Mouse (Mus musculus) yolk sac, embryonic 10.5 days (tissue): Measurements from ENCODE around the gene Aass.

Experiments used
- DNase-seq: peaks from one replicate; pipeline ENCODE4 v3.0.0-alpha.2; 2017; ENCODE audit warnings: low spot score

Gene Aass

GRCm38 (mm10) chr6:23055734-23056133 lies 77.1 kb downstream of the Aass start:
- no peak for DNase-seq

DNA sequence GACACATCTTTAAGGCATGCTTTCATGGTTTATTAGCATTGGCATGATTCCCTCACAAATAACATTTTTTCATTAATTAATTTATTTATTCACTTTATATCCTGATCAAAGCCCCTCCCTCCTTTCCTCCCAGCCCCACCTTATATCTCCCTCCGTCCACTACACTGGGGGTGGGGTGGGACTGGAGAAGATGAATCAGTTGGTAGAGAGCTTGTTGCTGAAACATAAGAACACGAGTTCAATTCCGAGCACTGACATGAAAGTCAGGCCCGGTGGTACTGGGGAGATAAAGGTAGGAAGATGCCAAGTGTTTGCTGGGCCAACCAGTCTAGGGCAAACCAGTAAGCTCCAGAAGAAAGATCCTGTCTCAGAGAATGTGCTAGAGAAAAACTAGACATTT lies 84.0 kb downstream of the Aass start:
- DNase-seq: no peak

DNA sequence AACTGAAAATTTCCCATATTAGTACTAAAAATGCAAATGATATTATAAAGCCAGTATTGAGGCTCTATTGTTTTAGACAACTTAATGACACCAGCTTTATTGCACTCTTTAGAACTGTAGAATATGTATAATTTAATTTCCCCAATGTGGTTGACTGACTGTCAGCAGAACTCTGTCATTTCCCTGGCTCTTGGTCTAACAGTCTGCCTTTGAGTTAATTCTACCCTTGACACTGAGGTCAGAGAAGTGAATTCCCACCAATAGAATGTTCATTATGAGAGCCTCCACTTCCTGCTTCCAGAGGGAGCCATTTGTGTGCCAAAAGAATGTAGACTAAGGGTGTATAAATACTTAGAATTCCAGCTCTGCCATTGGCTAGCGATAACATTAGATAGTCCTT lies 104.5 kb downstream of the Aass start:
- DNase-seq: no peak
